Mouse (Mus musculus): ENCODE data around the gene Muc1.

Gene Muc1

GRCm38 (mm10) chr3:89228836-89229235, at the start of gene Muc1:
Gene Muc1 (plus strand): TSS chr3:89229057.
- DNase-seq = no peak

GRCm38 (mm10) chr3:89181749-89182500, 46.9 kb upstream of the Muc1 start:
- no peak for DNase-seq

DNA sequence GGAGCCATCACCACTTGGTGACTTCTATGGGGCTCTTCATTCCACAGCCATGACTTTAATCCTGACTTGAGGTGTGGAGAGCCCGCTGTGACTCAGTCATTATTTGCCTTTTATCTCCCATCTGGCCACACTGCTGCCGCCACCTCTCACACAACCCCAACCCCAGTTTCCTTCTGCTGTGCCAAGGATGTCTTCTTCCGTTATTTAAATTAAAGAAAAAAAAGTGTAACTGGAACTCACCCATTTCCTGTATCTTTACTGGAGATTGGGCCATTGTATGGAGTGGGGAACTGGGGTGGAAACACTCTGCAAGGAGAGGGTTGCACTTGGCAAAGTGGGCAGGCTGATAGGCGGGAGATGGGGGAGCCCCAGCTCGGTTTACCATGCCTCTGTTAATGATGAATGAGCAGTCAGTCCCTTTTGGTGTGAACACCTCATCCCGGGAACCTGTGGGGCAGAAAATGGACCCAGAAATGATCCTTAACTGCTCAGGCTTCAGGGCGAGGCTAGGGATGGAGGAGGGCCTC, 46.3 kb upstream of the Muc1 start:
- no peak for DNase-seq

- DNase-seq = peak; percentile 91
These were observed 45.5 kb upstream of the Muc1 start, which contains the start of gene Fam189b for GRCm38 (mm10) chr3:89183058-89183958. Gene Fam189b (plus strand): TSS chr3:89183143.

DNA sequence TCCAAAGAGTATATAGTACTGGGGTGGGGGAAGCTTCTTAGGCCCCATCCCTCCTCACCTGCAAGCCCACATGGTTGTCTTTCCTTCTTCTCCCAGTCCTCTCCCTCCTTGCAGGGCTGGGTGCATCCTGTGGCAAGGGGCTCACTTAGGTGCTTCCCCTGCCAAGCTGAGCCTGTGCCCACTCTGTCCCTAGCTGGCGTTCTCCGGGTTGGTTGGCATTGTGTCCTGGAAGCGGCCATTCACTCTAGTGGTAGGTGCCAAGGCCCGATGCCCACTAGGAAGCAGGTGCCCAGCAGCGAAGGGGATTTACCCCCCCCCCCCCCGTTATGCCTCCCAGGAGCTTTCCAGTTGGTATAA, 44.9 kb upstream of the Muc1 start:
- DNase-seq = peak; percentile 74 to 81

- no peak for DNase-seq
These were observed 41.7 kb upstream of the Muc1 start for GRCm38 (mm10) chr3:89187197-89187596.

GRCm38 (mm10) chr3:89187690-89188477, 41.0 kb upstream of the Muc1 start:
- DNase-seq = no peak

- DNase-seq = no peak
These were observed 40.4 kb upstream of the Muc1 start for GRCm38 (mm10) chr3:89188478-89188875.

GRCm38 (mm10) chr3:89190436-89190835, 38.4 kb upstream of the Muc1 start:
- DNase-seq = no peak

GRCm38 (mm10) chr3:89193351-89193750, 35.5 kb upstream of the Muc1 start:
- DNase-seq = no peak

GRCm38 (mm10) chr3:89193853-89194252, 35.0 kb upstream of the Muc1 start:
- no peak for DNase-seq

DNA sequence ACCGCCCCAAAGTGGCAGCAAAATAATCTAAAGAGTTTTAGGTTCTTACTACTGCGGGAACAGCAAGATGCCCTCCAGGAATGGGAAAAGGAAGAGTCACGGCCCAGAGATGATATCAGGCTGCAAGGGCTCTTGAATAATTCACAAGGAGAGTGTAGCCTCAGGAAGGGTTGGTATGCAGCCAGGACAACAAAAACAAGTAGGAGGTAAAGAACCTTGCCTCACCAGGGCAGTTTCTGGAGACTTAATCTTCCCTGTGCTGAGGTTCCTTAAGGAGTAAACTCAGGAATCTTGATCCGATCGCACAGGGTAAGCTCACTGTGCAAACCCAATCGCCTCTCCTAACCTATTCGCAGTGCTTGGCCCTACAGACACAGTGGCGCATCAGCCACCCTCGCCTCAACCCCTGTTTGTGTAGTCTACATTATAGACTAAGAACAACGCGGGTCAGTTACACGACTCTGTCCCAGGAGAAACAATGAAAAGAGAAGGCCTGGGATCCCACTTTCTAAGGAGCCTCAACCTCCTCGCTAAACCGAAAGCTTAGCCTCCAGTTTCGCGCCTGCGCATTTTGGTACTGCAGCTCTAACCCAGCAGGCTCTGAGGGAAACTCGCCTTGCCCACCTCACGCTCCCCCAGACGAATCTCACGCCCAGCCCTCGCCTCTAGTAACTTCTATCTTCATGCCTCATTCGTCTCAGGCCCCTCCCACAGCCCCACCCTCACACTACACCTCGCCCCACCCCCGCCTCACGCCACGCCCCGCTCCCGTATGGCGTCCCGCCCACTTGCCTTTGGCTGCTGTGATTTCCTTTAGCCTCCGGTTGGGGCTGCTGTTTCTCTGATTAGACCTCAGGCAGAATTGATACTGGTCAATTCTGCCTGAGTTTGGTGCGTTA, 32.6 kb upstream of the Muc1 start:
- peak; percentile 88 to 92 for DNase-seq

GRCm38 (mm10) chr3:89199839-89200238, 29.0 kb upstream of the Muc1 start:
- DNase-seq = no peak

DNA sequence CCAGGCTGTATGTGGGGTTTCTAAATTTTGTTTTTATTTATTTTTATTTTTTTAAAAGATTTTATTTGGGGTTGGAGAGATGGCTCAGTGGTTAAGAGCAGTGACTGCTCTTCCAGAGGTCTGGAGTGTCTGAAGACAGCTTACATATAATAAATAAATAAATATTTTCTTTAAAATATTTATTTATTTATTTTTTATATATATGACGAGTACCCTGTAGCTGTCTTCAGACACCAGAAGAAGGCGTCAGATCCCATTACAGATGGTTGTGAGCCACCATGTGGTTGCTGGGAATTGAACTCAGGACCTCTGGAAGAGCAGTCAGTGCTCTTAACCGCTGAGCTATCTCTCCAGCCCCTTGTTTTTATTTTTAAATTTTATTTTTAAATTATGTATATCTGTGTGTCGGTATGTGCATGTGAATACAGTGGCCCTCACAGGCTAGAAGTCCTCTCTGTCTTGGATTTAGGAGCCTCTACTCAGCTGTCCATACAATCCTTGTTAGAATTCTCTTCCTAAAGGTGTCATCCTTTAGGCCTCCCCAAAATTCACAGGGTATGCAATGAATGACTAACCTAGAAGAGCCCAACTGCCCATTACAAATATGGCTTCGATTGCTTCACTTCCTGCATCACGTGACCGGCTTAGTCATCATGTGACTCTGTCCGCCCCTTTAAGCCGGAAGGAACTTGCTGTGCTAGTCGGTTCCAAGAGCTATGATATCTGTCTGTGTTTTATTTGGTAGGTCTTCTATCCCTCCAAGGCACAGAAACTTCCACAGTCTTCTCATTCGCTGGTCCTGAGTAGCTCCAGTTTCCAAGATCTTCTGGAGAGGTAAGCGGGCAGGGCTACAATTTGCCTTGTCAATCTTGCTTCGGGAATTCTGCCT, 26.4 kb upstream of the Muc1 start, which contains the start of gene Gba:
Gba (plus strand) TSS at position 676 of the 889 bp plus-strand sequence.
- DNase-seq = peak; percentile 93

- DNase-seq = no peak
These were observed 25.7 kb upstream of the Muc1 start for GRCm38 (mm10) chr3:89203142-89203514.

DNA sequence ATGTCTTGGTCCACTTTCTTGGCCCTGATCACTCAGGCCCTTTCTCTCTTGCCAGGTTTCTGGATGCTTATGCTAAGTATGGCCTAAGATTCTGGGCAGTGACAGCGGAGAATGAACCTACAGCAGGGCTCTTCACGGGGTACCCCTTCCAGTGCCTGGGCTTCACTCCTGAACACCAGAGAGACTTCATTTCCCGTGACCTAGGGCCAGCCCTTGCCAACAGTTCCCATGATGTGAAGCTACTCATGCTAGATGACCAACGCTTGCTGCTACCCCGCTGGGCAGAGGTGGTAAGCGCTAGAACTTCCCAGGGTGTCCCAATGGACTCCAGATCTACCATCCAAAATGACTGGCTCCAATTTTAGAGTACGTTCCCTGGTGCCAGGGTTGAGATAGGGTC, 22.8 kb upstream of the Muc1 start:
- DNase-seq = no peak

DNA sequence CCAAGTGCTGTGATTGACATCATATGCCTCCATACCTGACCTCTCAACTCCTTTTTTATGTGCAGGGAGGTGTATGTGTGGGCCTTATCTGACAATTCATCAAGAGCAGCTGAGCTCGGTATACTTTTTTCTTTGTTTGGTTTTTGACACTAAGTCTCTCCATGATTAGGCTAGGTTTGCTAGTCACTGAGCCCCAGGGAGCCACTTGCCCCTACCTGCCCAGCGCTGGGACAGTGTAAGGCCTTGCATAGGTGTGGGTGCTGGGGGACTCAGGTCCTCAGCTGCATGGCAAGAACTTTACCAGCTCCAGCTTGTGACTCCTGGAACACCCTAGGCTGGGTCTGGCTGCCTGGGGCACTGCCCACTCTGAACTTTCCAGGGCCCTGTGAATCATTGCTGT, 22.2 kb upstream of the Muc1 start:
- no peak for DNase-seq

- no peak for DNase-seq
These were observed 20.7 kb upstream of the Muc1 start for GRCm38 (mm10) chr3:89208075-89208657.

DNA sequence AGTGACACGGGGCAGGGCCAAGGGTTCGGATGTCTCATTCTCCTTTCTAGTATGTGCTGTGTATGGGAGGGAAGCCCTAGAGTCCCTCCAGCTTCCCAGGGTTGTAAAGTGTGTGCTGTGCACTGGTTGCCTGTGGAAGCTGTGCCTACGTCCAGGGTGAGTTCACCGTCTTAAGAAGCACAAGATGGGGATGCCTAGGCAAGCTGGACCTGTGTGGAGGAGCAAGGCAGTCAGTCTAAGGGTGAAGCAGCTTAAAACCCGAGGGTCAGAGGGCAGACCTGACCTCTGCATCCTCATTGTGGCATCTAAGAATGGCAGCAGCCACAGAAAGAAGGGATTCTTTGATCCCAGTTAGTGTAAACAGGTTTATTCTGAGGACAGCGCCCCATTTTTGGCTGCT, 20.1 kb upstream of the Muc1 start:
- DNase-seq = no peak

- DNase-seq = no peak
These were observed 19.1 kb upstream of the Muc1 start for GRCm38 (mm10) chr3:89209731-89210130.
